Mouse (Mus musculus) adrenal gland, postnatal 36 days (tissue): Measurements from ENCODE around the gene Gramd1b. TPM values are rescaled to one million over a fixed set of nuclear protein-coding genes. Genes with fewer than 3 reads are reported as not detected.

ENCODE experiments used
- DNase-seq, 2 experiments: peaks; one replicate each; pipeline ENCODE4 v3.0.0; 2021; ENCODE audit warnings: mixed read lengths in 1 of 2
- total RNA-seq, 2 experiments: library from RNA; stranded (reverse); gene quantifications; 2 replicates each; pipeline ENCODE4 v1.2.3; 2021

The Gramd1b gene
- total RNA-seq, 2 experiments from 2014 or later: 613 to 822 TPM

GRCm38 (mm10) chr9:40336701-40337100, 194.5 kb downstream of the Gramd1b start:
- peak; percentile 65 to 83 for DNase-seq

GRCm38 (mm10) chr9:40334617-40335016, 196.6 kb downstream of the Gramd1b start:
- DNase-seq: no peak

- DNase-seq: peak; percentile 65 to 81
Measured at GRCm38 (mm10) chr9:40333649-40334396, 197.4 kb downstream of the Gramd1b start.

- DNase-seq: no peak
Measured at GRCm38 (mm10) chr9:40332731-40333648, 198.2 kb downstream of the Gramd1b start.

GRCm38 (mm10) chr9:40332326-40332725, 198.9 kb downstream of the Gramd1b start:
- DNase-seq: no peak

- DNase-seq: no peak
Measured at GRCm38 (mm10) chr9:40331411-40332286, 199.5 kb downstream of the Gramd1b start.

- DNase-seq: peak; percentile 92 to 95
Measured at GRCm38 (mm10) chr9:40330609-40331382, 200.4 kb downstream of the Gramd1b start.

GRCm38 (mm10) chr9:40326260-40326915, 204.8 kb downstream of the Gramd1b start:
- no peak for DNase-seq

- no peak for DNase-seq
Measured at GRCm38 (mm10) chr9:40324826-40325225, 206.4 kb downstream of the Gramd1b start.

- no peak for DNase-seq
Measured at GRCm38 (mm10) chr9:40324232-40324792, 206.9 kb downstream of the Gramd1b start.

- no peak for DNase-seq
Measured at GRCm38 (mm10) chr9:40323773-40324172, 207.4 kb downstream of the Gramd1b start.

- DNase-seq: no peak
Measured at GRCm38 (mm10) chr9:40323171-40323570, 208.0 kb downstream of the Gramd1b start.

GRCm38 (mm10) chr9:40322372-40322771, 208.8 kb downstream of the Gramd1b start:
- no peak for DNase-seq

- no peak for DNase-seq
Measured at GRCm38 (mm10) chr9:40321668-40322003, 209.5 kb downstream of the Gramd1b start.

- DNase-seq: peak; percentile 83 to 87
Measured at GRCm38 (mm10) chr9:40320879-40321667, 210.1 kb downstream of the Gramd1b start.

- DNase-seq: no peak
Measured at GRCm38 (mm10) chr9:40320405-40320804, 210.8 kb downstream of the Gramd1b start.

- DNase-seq: no peak
Measured at GRCm38 (mm10) chr9:40318771-40319170, 212.4 kb downstream of the Gramd1b start.

- no peak for DNase-seq
Measured at GRCm38 (mm10) chr9:40317735-40318134, 213.4 kb downstream of the Gramd1b start.

GRCm38 (mm10) chr9:40316865-40317660, 214.1 kb downstream of the Gramd1b start:
- DNase-seq: peak in 1 of 2 experiments; percentile 48
